Mouse (Mus musculus) forebrain, embryonic 11.5 days (tissue): ENCODE results near the gene Rtn2. TPM values are rescaled to one million over a fixed set of nuclear protein-coding genes. Genes with fewer than 3 reads are reported as not detected.

Source experiments
- ATAC-seq: fragments of 200-750 bp; cut with Nextera tagmentation; replicated peaks from 2 replicates; pipeline ENCODE4 v1.8.0; 2017; ENCODE audit warnings: moderate TSS enrichment; ENCODE audit not compliant: low FRiP score
- DNase-seq: peaks from one replicate; pipeline ENCODE4 v3.0.0-alpha.2; 2017; ENCODE audit warnings: low spot score
- H3K27ac ChIP-seq: fragments of 300-500 bp; sonication (generic); 2 replicates; pipeline ENCODE4 v1.5.1; 2014; ENCODE audit warnings: low read depth, low read length
- H3K27me3 ChIP-seq: fragments of 300-500 bp; sonication (generic); 2 replicates; pipeline ENCODE4 v1.6.1; 2014; ENCODE audit warnings: mild to moderate bottlenecking, low read length, mixed read lengths; ENCODE audit not compliant: control insufficient read depth, insufficient read depth
- H3K36me3 ChIP-seq: fragments of 300-500 bp; sonication (generic); 2 replicates; pipeline ENCODE4 v1.6.1; 2014; ENCODE audit warnings: mild to moderate bottlenecking, low read length, moderate library complexity, mixed read lengths; ENCODE audit not compliant: control insufficient read depth, insufficient read depth
- H3K4me1 ChIP-seq: fragments of 300-500 bp; sonication (generic); replicated peaks from 2 replicates; pipeline ENCODE4 v1.6.1; 2014; ENCODE audit warnings: low read length, mixed read lengths; ENCODE audit not compliant: control insufficient read depth, insufficient read depth
- H3K4me2 ChIP-seq: fragments of 300-500 bp; sonication (generic); 2 replicates; pipeline ENCODE4 v1.6.1; 2014; ENCODE audit warnings: low read depth, mild to moderate bottlenecking, low read length, moderate library complexity, mixed read lengths; ENCODE audit not compliant: severe bottlenecking
- H3K4me3 ChIP-seq: fragments of 300-500 bp; sonication (generic); 2 replicates; pipeline ENCODE4 v1.5.1; 2014; ENCODE audit warnings: low read depth, low read length
- H3K9ac ChIP-seq: fragments of 300-500 bp; sonication (generic); 2 replicates; pipeline ENCODE4 v1.6.1; 2014; ENCODE audit warnings: low read length
- H3K9me3 ChIP-seq: fragments of 300-500 bp; sonication (generic); 2 replicates; pipeline ENCODE4 v1.6.1; 2016; ENCODE audit warnings: low read length, mixed read lengths; ENCODE audit not compliant: control insufficient read depth
- WGBS: fragments of 180-500 bp; shearing (Covaris S2); extraction: QIAGEN DNeasy Blood & Tissue Kit; methylation state at CpG from one replicate; pipeline ENCODE4 v1.1.7; 2014; 5-methylcytosine and 5-hydroxymethylcytosine counted together
- polyA plus RNA-seq: library from polyadenylated mRNA; unstranded; fragments of >200 nt; fragmentation: Nextera tagmentation; extraction: Ambion mirVana; gene quantifications from 2 replicates; pipeline ENCODE4 v1.2.1, GENCODE M21; 2014

The Rtn2 gene
- polyA plus RNA-seq, 1 experiment from 2014 or later: 47.3 TPM

- DNase-seq: no peak
- Histone ChIP-seq H3K4me2 (no peak overlapping the region), H3K27me3 (no peaks in the 10 kb centered on the region), H3K27ac (no peak overlapping the region), H3K4me3 (no peak overlapping the region), H3K36me3 (peaks cover 3% of the 10 kb centered on the region; the same call in 1 of the 2 replicates), H3K9ac (no peak overlapping the region), H3K9me3 (no peaks in the 10 kb centered on the region), H3K4me1 (no peaks in the 10 kb centered on the region)
- ATAC-seq: no peak
- whole genome bisulfite sequencing: 93% methylated on average over 3 of the region's 3 CpGs
Observed at GRCm38 (mm10) chr7:19258336-19258735, 24.1 kb upstream of the Rtn2 start.

DNA sequence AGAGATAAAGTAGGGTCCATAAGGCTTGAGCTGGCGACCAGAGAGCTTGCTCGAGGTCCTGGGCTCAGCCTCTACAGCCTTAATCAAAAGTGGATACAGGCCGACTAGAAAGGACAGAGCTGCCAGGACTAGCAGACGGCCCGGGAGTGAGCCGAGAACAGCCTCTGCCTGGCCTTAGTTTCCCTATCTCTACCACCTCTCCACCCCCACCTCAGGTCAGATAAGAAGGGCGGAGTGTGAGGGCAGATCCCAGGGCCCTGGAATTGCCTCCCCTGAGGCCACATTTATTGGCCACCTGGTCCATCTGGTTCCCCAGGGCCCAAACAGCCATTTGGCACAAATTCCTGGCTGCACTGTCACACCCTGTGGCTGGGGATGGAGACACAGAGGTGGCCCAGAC lies 17.3 kb upstream of the Rtn2 start:
- no peak for DNase-seq
- H3K4me1 ChIP-seq: peaks cover 6% of the 10 kb centered on the region
- H3K36me3 ChIP-seq: no peaks in the 10 kb centered on the region; the same call in 1 of the 2 replicates
- no peak overlapping the region for H3K27ac ChIP-seq
- WGBS: 85% methylated on average over 7 of the region's 7 CpGs
- no peaks in the 10 kb centered on the region for H3K9me3 ChIP-seq
- H3K27me3 ChIP-seq: no peaks in the 10 kb centered on the region
- no peak overlapping the region for H3K4me3 ChIP-seq
- no peak overlapping the region for H3K4me2 ChIP-seq
- no peak for ATAC-seq
- no peak overlapping the region for H3K9ac ChIP-seq

DNA sequence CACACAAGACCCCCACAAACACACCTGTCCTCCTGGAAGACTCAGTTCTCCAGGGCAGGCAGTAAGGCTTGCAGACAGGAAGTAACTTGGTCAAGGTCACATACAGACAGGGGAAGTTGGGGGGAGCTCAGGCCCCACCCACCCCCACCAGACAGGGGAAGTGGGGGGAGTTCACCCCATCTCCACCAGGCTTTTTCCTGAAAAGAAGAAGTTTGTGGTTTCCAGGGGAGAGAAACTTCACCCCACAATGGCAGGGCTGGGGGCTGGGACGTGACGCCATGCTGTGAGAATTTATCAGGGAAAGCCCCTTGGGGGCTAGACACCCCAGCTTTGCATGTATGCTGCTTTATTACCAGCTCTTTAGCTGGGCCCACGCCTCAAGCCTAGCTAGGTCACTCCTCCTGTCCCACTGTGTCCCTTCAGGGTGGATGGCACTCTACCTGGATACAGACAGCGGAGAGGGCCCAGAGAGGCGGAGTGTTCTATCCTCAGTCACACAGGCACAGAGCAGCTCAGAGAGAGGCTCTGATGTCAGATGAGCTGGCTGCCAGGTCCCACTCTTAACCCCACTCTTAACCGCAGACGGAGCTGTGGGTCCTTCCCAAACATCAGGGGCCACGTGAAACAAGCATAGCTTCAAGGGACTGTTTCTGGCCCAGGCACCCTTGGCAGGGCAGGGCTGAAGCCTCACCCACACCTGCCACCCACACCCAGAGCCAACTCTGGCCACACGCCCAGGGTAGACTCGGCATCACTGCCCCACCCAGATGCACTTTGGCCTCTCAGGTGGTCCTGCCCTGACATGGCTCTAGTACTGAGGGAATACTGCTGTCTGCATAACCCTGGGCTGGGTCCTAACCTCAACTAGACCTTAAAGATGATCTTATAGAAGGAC lies 16.2 kb upstream of the Rtn2 start:
- H3K4me3 ChIP-seq: no peak overlapping the region
- H3K9ac ChIP-seq: no peak overlapping the region
- no peak overlapping the region for H3K4me2 ChIP-seq
- no peaks in the 10 kb centered on the region for H3K27me3 ChIP-seq
- H3K9me3 ChIP-seq: no peaks in the 10 kb centered on the region
- peaks cover 12% of the 10 kb centered on the region for H3K4me1 ChIP-seq
- no peak overlapping the region for H3K27ac ChIP-seq
- DNase-seq (no peak), ATAC-seq (no peak)
- H3K36me3 ChIP-seq: no peaks in the 10 kb centered on the region; the same call in 1 of the 2 replicates
- WGBS: 92% methylated on average over 10 of the region's 10 CpGs

GRCm38 (mm10) chr7:19267051-19267450 lies 15.4 kb upstream of the Rtn2 start:
- H3K27ac ChIP-seq: no peak overlapping the region
- H3K27me3 ChIP-seq: no peaks in the 10 kb centered on the region
- ATAC-seq (no peak), DNase-seq (no peak)
- peaks cover 12% of the 10 kb centered on the region for H3K4me1 ChIP-seq
- 82% methylated on average over 10 of the region's 10 CpGs for WGBS
- no peaks in the 10 kb centered on the region; the same call in 1 of the 2 replicates for H3K36me3 ChIP-seq
- H3K9ac ChIP-seq: no peak overlapping the region
- no peak overlapping the region for H3K4me3 ChIP-seq
- H3K4me2 ChIP-seq: no peak overlapping the region
- H3K9me3 ChIP-seq: no peaks in the 10 kb centered on the region

DNA sequence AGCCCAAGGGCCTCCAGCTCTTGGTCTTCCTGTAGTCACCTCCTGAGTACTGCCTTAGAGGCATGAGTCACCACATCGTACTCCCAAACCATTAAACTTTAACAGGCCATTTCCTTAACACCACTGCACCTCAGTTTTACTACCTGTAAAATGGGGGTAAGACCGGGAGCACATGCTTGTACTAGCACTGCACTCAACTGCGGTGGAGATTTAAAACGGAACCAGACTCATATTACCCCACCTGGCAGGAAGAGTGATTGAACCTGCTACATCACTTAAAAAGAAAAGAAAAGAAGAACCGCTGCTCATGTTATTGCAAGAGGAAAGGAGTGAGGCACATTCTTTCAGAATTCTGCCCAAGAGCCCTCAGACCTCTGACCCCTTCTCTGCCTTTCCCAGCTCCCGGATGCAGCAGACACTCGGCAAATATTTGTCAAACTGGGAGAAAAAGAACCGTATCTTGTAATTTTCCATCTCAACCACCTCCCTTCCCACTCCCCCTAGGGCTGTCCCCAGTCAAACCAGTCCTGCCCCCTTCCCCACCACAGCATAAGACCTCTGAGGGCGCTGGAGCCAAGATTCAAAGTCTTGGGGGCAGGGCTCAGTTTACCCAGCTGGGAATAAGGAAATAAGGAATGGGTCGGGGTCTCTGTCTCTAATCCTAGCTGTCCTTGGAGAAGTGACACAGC lies 13.3 kb upstream of the Rtn2 start:
- Histone ChIP-seq H3K4me3 (peak overlapping the region; percentile 98), H3K4me1 (peaks cover 12% of the 10 kb centered on the region), H3K9ac (peak overlapping the region; percentile 88), H3K27me3 (no peaks in the 10 kb centered on the region), H3K4me2 (peak overlapping the region; percentile 97), H3K9me3 (no peaks in the 10 kb centered on the region), H3K27ac (no peak overlapping the region; the same call in 1 of the 2 replicates), H3K36me3 (no peaks in the 10 kb centered on the region; the same call in 1 of the 2 replicates)
- DNase-seq (no peak), ATAC-seq (no peak)
- WGBS: 56% methylated on average over 10 of the region's 10 CpGs

DNA sequence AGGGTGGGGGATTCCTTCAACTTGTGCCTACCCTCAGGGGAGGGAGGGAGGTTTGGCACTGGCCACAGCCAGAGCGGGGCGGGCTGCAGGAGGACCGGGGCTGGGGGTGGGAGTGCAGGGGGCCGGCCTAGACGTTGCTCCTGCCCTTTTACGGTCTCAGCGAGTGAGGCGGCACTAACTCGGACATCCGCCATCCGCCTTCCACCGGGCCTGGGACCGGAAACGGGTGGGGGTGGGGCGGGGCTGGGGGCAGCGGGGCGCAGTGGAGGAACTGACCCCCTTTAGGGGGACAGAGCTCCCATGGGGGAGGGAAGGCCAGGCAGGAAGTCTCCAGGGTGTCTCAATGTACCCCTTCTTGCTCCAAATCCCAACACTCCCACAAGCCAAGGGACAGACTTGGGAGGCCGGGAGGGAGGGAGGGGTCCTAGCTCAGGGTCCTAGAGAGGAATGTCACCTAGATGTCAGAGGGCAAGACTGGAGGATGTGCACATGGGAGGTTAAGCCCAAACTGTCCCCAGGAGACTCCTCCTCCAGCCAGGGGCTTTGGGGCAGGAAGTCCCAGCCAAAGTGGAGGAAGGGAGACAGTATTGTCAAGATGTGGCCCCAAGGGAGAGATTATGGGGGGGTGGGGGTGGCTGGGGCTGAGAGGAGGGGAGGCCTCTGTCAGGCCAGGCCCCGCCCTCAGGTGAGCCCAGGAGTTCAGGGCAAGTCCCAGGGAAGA lies 12.5 kb upstream of the Rtn2 start:
- 0 out of 2 replicates have a peak, but pooled peaks have one; percentile 16 for ATAC-seq
- Histone ChIP-seq H3K27me3 (no peaks in the 10 kb centered on the region), H3K4me3 (peak overlapping the region; percentile 98), H3K9ac (peak overlapping the region; percentile 88), H3K4me1 (peaks cover 12% of the 10 kb centered on the region), H3K9me3 (no peaks in the 10 kb centered on the region), H3K27ac (peak overlapping the region; percentile 53; the same call in 1 of the 2 replicates), H3K36me3 (no peaks in the 10 kb centered on the region), H3K4me2 (peak overlapping the region; percentile 97)
- WGBS: 3% methylated on average over 18 of the region's 19 CpGs
- peak; percentile 72 for DNase-seq

DNA sequence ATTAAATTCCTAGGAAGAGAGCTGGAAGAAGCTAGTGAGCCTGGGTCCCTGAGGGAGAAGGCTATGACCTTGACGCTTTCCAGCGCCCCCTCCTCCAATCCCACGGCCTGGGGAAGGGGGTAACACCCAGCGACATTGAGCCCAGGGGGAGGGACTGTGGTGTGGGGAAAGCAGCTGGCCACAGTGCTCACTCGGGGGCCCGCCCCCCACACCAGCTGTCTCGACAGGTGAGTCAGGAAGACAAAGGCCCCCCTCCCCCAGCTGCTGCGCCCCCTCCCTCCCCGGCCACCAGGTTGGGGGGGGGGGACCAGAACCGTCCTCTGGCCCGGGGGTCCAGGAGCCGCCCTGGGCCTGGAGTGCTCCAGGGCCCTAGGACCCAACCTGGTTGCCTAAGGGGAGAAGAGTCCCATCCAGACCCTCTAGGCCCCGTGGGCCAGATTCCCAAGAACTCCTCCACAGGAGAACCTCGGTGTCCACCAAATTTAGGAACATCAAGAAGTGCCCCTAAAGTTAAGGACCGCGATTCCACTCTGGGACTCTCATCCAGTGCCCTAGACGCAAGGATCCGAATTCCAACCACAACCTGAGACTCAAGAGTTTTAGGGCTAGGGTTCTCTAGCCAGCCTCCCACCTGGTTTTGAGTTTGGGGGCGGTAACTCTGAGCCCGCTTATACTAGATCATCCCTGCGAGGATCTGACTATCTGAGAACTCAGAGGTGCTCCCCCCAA lies 11.8 kb upstream of the Rtn2 start:
- peaks cover 12% of the 10 kb centered on the region for H3K4me1 ChIP-seq
- peak; percentile 65 for DNase-seq

More for the DNA sequence above, 11.8 kb upstream of the Rtn2 start:
- Histone ChIP-seq H3K9me3 (no peaks in the 10 kb centered on the region), H3K4me2 (peak overlapping the region; percentile 97), H3K27me3 (no peaks in the 10 kb centered on the region), H3K27ac (no peak overlapping the region; the same call in 1 of the 2 replicates), H3K4me3 (peak overlapping the region; percentile 98), H3K36me3 (no peaks in the 10 kb centered on the region), H3K9ac (peak overlapping the region; percentile 88)
- WGBS: 0% methylated on average over 18 of the region's 21 CpGs
- no peak for ATAC-seq
